Mouse (Mus musculus) activated CD4-positive, CD25-positive, alpha-beta regulatory T cell, adult 4 months (primary cell): ENCODE measurements at regions not wholly inside any gene's neighbourhood (a gene's known extent, or its start where the extent isn't known, plus 50 kb on each side); places are given as distances from the start of the nearest gene placed in this dataset.
"Not testable (repeated sequence)": the region's sequence is repeated elsewhere in the genome, so short reads cannot be mapped to it uniquely, and the experiment has no call there.

Experiments used
- ATAC-seq: one replicate; pipeline ENCODE4 v1.8.0; 2017

- no peak for ATAC-seq
These were observed 251.7 kb downstream of the Diras2 start for GRCm38 (mm10) chr13:52279281-52279969.

GRCm38 (mm10) chr13:52279970-52280348 lies 251.1 kb downstream of the Diras2 start:
- ATAC-seq, result no peak

- ATAC-seq, result no peak
These were observed 249.8 kb downstream of the Diras2 start for GRCm38 (mm10) chr13:52281271-52281670.

GRCm38 (mm10) chr13:52282500-52282899 lies 248.6 kb downstream of the Diras2 start:
- no peak for ATAC-seq

GRCm38 (mm10) chr13:52283456-52283855 lies 247.6 kb downstream of the Diras2 start:
- no peak for ATAC-seq

GRCm38 (mm10) chr13:52284026-52284801 lies 246.9 kb downstream of the Diras2 start:
- ATAC-seq, result no peak

GRCm38 (mm10) chr13:52288400-52288799 lies 242.7 kb downstream of the Diras2 start:
- no peak for ATAC-seq

GRCm38 (mm10) chr13:52295847-52296246 lies 235.2 kb downstream of the Diras2 start:
- ATAC-seq, result no peak

- no peak for ATAC-seq
These were observed 234.4 kb downstream of the Diras2 start for GRCm38 (mm10) chr13:52296541-52297276.

- ATAC-seq, result no peak
These were observed 233.8 kb downstream of the Diras2 start for GRCm38 (mm10) chr13:52297277-52297623.

- no peak for ATAC-seq
These were observed 232.7 kb downstream of the Diras2 start for GRCm38 (mm10) chr13:52298362-52298761.

GRCm38 (mm10) chr13:52305328-52305727 lies 225.8 kb downstream of the Diras2 start:
- ATAC-seq, result not testable (repeated sequence)

GRCm38 (mm10) chr13:52306783-52307440 lies 224.2 kb downstream of the Diras2 start:
- ATAC-seq, result no peak

GRCm38 (mm10) chr13:52310954-52311353 lies 220.1 kb downstream of the Diras2 start:
- ATAC-seq, result no peak

GRCm38 (mm10) chr13:52318276-52318675 lies 212.8 kb downstream of the Diras2 start:
- no peak for ATAC-seq

- no peak for ATAC-seq
These were observed 207.4 kb downstream of the Diras2 start for GRCm38 (mm10) chr13:52323691-52324090.

- not testable (repeated sequence) for ATAC-seq
These were observed 206.7 kb downstream of the Diras2 start for GRCm38 (mm10) chr13:52324378-52324777.

- not testable (repeated sequence) for ATAC-seq
These were observed 205.4 kb downstream of the Diras2 start for GRCm38 (mm10) chr13:52325647-52326046.

- no peak for ATAC-seq
These were observed 203.3 kb downstream of the Diras2 start for GRCm38 (mm10) chr13:52327734-52328133.

GRCm38 (mm10) chr13:52328766-52329165 lies 202.3 kb downstream of the Diras2 start:
- no peak for ATAC-seq

- no peak for ATAC-seq
These were observed 200.0 kb downstream of the Diras2 start for GRCm38 (mm10) chr13:52331068-52331467.

GRCm38 (mm10) chr13:52334962-52335361 lies 196.1 kb downstream of the Diras2 start:
- ATAC-seq, result no peak

GRCm38 (mm10) chr13:52337936-52338335 lies 193.1 kb downstream of the Diras2 start:
- no peak for ATAC-seq
